Mouse (Mus musculus): ENCODE measurements at regions not wholly inside any gene's neighbourhood (a gene's known extent, or its start where the extent isn't known, plus 50 kb on each side); places are given as distances from the start of the nearest gene placed in this dataset.

GRCm38 (mm10) chr1:142605224-142605623, 1035.2 kb upstream of the B3galt2 start:
- DNase-seq (ENCODE audit: low spot score in 2 of 2), result no peak

DNA sequence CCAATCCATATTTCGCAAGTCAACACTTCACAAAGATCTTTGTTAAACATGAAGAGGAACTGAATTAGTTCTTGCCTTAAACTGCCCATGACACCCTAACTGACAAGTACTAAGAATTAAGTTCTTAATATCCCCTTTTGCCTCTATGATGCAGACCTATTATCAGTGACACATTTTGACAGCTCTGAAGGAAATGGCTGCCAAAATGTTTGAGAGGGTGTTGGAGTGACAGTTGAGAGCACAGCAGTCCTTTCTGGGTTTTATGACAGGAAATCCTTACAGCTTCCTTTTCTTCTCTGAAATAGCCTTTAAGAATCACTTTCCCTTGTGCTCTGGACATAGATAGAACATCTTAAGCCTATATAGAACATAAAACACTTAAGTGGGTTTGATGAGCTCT, 1034.4 kb upstream of the B3galt2 start:
- DNase-seq (ENCODE audit: low spot score in 2 of 2), result no peak

- no peak for DNase-seq (ENCODE audit: low spot score in 2 of 2)
Measured at GRCm38 (mm10) chr1:142621464-142621863, 1019.0 kb upstream of the B3galt2 start.

DNA sequence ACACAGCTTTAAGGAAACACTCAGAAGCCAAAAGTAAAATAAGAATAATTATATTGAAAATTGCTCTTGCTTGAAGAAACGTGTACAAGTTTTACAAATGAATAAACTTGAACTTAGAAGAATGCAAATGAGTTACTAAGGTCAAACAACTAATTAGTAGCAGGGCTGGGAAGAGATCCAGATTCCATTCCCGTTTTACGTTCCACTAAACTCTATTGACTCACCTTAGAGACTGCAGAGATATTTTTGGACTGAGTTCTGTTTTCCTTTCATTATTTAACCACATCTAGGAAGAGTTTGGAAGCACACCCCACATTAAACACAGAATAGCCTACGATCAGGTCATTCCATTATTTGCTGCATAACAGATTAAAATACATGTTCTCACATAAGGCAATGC, 1016.2 kb upstream of the B3galt2 start:
- DNase-seq (ENCODE audit: low spot score in 2 of 2), result no peak

- DNase-seq (ENCODE audit: low spot score in 2 of 2), result no peak
Measured at GRCm38 (mm10) chr1:142655289-142655688, 985.2 kb upstream of the B3galt2 start.

GRCm38 (mm10) chr1:142665262-142665661, 975.2 kb upstream of the B3galt2 start:
- no peak for DNase-seq (ENCODE audit: low spot score in 2 of 2)

DNA sequence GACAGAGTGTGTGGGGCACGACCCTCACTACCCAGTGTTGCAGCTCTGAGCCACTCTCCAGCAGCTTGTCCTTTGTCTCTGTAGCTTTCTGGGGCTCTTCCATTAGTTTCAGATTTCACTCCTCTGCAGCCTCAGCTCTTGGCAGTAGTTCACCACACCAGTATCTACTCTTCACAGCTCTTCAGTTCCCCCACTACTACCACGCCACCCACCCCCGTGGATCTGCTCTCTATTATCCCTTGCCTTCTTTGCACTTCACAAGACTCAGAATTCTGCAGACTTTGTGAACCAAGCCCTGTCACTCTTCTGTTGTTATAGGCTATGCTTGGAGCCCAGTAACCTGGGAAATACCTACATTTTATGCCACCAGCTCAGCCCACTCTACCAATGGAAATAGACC, 960.5 kb upstream of the B3galt2 start:
- no peak for DNase-seq (ENCODE audit: low spot score in 2 of 2)

DNA sequence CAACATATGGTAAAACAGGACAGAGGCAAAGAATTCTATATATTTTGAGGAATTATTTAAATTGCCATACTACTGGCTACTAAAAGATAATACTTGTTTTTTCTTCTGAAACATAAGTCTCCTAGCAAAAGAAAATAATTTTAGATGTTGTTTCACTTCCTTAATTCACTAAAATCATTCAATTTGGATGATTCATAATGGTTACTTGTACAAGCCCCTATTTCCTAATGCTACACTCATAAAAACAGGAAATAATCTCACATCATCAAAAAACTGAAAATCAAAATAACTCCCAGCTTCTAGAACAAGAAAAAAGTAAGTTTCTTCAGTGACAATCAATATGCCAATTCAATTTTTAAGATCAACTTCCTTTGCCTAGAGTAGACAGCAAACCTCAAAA, 951.6 kb upstream of the B3galt2 start:
- no peak for DNase-seq (ENCODE audit: low spot score in 2 of 2)

DNA sequence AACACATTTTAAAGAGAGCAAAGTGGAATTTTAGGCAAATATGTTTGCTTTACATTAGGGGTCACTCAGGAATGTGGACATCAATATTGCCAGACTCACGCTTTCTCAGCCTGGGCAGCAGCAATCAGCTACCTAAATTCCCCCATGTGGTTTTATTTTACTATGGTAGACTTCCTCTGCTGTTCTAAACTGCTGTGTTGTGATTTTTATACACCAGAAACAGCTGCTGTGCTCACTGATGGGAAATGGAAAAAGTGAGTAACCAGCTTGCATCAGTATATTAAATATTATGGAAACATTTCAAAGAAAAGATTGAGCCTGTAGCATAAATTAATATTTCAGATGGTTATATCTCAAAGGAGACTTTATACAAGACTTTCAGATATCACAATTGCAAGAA, 945.3 kb upstream of the B3galt2 start:
- DNase-seq (ENCODE audit: low spot score in 2 of 2), result no peak

DNA sequence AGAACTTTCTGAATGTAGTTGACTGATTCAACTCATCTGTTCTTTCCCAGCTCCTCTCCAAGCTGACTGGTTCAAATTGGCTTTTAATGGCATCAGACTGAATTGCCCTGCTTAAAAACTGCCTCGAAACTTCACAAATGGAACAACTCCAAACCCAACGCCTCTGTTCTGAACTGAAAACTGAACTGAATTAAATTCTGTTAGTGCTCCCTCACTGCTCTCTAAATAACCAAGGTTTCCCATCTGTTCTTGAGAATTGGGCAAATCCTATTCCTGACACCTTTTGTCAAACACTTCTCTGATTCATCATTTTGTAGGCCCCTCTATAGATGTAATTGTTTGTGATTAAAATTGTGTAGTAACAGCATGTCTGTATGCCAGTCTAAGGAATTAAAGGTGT, 932.2 kb upstream of the B3galt2 start:
- no peak for DNase-seq (ENCODE audit: low spot score in 2 of 2)

GRCm38 (mm10) chr1:142730259-142730658, 910.2 kb upstream of the B3galt2 start:
- no peak for DNase-seq (ENCODE audit: low spot score in 2 of 2)

GRCm38 (mm10) chr1:142734108-142734507, 906.4 kb upstream of the B3galt2 start:
- DNase-seq (ENCODE audit: low spot score in 2 of 2), result no peak

GRCm38 (mm10) chr1:142738376-142738775, 902.1 kb upstream of the B3galt2 start:
- DNase-seq (ENCODE audit: low spot score in 2 of 2), result no peak

DNA sequence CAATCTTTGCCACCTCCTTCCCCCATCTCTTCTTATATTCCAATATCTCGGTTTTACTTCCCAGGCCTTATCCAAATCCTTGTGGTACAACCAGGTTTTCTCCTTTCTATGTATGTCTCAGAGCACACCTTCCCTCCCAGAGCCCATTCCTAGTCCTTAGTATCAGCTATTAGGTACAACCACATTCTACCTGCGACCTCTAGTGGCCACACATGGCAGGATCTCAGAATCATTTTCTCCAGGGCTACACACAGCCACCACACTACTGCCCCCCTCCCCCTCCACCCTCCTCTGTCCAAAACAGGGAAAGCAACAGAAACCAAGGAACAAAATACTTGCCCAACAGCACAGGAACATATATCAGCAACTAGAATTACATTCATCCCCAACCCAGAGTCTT, 898.2 kb upstream of the B3galt2 start:
- DNase-seq (ENCODE audit: low spot score in 2 of 2), result peak in 1 of 2 experiments; percentile 6

DNA sequence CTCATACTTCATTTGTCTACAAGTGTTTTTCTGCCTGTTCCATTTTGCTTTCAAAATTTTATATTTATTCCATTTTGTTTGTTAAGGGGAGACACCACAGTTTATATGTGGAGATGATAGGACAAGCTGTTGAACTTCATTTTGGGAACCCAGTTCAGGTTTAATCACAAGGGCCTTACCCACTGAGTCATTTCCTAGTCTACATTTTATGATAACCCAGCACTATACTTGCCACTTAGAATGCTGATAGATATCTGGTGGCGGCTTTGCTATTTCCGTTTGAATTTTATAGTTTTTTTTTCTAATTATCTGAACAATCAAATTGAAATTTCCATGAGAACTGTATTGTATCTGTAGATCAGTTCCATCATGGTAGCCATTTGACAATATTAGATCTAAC, 869.5 kb upstream of the B3galt2 start:
- DNase-seq (ENCODE audit: low spot score in 2 of 2), result no peak

Data from layer of hippocampus, adult 8-10 months (tissue).